Mouse (Mus musculus): ENCODE data around the gene Il6ra. TPM values are rescaled to one million over a fixed set of nuclear protein-coding genes. Genes with fewer than 3 reads are reported as not detected.
A peak's percentile ranks its signal among the peaks of the same experiment; 100 is the strongest.

Gene Il6ra
- polyA plus RNA-seq, 1 experiment from 2014 or later: 4.5 TPM

GRCm38 (mm10) chr3:89957880-89958279, 44.9 kb upstream of the Il6ra start:
- Histone ChIP-seq H3K36me3 (ENCODE audit: control insufficient read depth, insufficient read depth, low read length) (peaks cover 6% of the 10 kb centered on the region), H3K9me3 (ENCODE audit: control insufficient read depth, low read length) (no peaks in the 10 kb centered on the region), H3K9ac (ENCODE audit: low read length) (no peak overlapping the region), H3K4me1 (replicated peaks; ENCODE audit: control insufficient read depth, insufficient read depth) (peaks cover 5% of the 10 kb centered on the region), H3K4me2 (replicated peaks; ENCODE audit: low read depth) (no peak overlapping the region), H3K27ac (replicated peaks) (no peak overlapping the region), H3K27me3 (ENCODE audit: control insufficient read depth, insufficient read depth, low read length) (no peaks in the 10 kb centered on the region), H3K4me3 (ENCODE audit: low read depth, low read length) (no peak overlapping the region)
- TF ChIP-seq CTCF (IDR thresholded peaks at IDR 0.05; ENCODE audit: low read depth) (no peak), EP300 (optimal IDR thresholded peaks at IDR 0.05) (no peak)
- no peak for DNase-seq (ENCODE audit: low spot score)
- 97% methylated on average over 9 of the region's 9 CpGs for WGBS
- ATAC-seq (ENCODE audit: low FRiP score, low TSS enrichment): no peak

GRCm38 (mm10) chr3:89956177-89956971, 43.4 kb upstream of the Il6ra start:
- H3K36me3 ChIP-seq (ENCODE audit: control insufficient read depth, insufficient read depth, low read length): peaks cover 15% of the 10 kb centered on the region
- no peak for DNase-seq (ENCODE audit: low spot score)
- H3K4me3 ChIP-seq (ENCODE audit: low read depth, low read length): no peak overlapping the region
- H3K9me3 ChIP-seq (ENCODE audit: control insufficient read depth, low read length): no peaks in the 10 kb centered on the region
- no peak overlapping the region for H3K9ac ChIP-seq (ENCODE audit: low read length)
- ATAC-seq (ENCODE audit: low FRiP score, low TSS enrichment): no peak
- TF ChIP-seq EP300 (optimal IDR thresholded peaks at IDR 0.05): no peak
- TF ChIP-seq CTCF (IDR thresholded peaks at IDR 0.05; ENCODE audit: low read depth): no peak
- 90% methylated on average over 7 of the region's 7 CpGs for WGBS
- no peak overlapping the region for H3K27ac ChIP-seq (replicated peaks)
- H3K4me1 ChIP-seq (replicated peaks; ENCODE audit: control insufficient read depth, insufficient read depth): peaks cover 2% of the 10 kb centered on the region; the same call in 1 of the 2 replicates
- H3K4me2 ChIP-seq (replicated peaks; ENCODE audit: low read depth): no peak overlapping the region
- H3K27me3 ChIP-seq (ENCODE audit: control insufficient read depth, insufficient read depth, low read length): no peaks in the 10 kb centered on the region

- no peaks in the 10 kb centered on the region for H3K9me3 ChIP-seq (ENCODE audit: control insufficient read depth, low read length)
- no peak overlapping the region for H3K27ac ChIP-seq (replicated peaks)
- no peak overlapping the region for H3K4me3 ChIP-seq (ENCODE audit: low read depth, low read length)
- no peak overlapping the region for H3K4me2 ChIP-seq (replicated peaks; ENCODE audit: low read depth)
- 2% methylated on average over 4 of the region's 4 CpGs for WGBS
- H3K36me3 ChIP-seq (ENCODE audit: control insufficient read depth, insufficient read depth, low read length): peaks cover 29% of the 10 kb centered on the region
- TF ChIP-seq EP300 (optimal IDR thresholded peaks at IDR 0.05) (no peak), CTCF (IDR thresholded peaks at IDR 0.05; ENCODE audit: low read depth) (peak; percentile 97)
- DNase-seq (ENCODE audit: low spot score) (peak; percentile 82), ATAC-seq (ENCODE audit: low FRiP score, low TSS enrichment) (peak; percentile 68; the same call in 1 of the 2 replicates)
- no peaks in the 10 kb centered on the region for H3K4me1 ChIP-seq (replicated peaks; ENCODE audit: control insufficient read depth, insufficient read depth)
- no peaks in the 10 kb centered on the region for H3K27me3 ChIP-seq (ENCODE audit: control insufficient read depth, insufficient read depth, low read length)
- no peak overlapping the region for H3K9ac ChIP-seq (ENCODE audit: low read length)
Observed at GRCm38 (mm10) chr3:89953420-89953819, 40.4 kb upstream of the Il6ra start.

- DNase-seq (ENCODE audit: low spot score) (no peak), ATAC-seq (ENCODE audit: low FRiP score, low TSS enrichment) (peak; percentile 53)
- Histone ChIP-seq H3K27me3 (ENCODE audit: control insufficient read depth, insufficient read depth, low read length) (no peaks in the 10 kb centered on the region), H3K9ac (ENCODE audit: low read length) (no peak overlapping the region), H3K4me3 (ENCODE audit: low read depth, low read length) (no peak overlapping the region), H3K4me1 (replicated peaks; ENCODE audit: control insufficient read depth, insufficient read depth) (no peaks in the 10 kb centered on the region), H3K36me3 (ENCODE audit: control insufficient read depth, insufficient read depth, low read length) (peaks cover 58% of the 10 kb centered on the region), H3K27ac (replicated peaks) (no peak overlapping the region), H3K4me2 (replicated peaks; ENCODE audit: low read depth) (no peak overlapping the region), H3K9me3 (ENCODE audit: control insufficient read depth, low read length) (no peaks in the 10 kb centered on the region)
- WGBS: 78% methylated on average over 6 of the region's 6 CpGs
- TF ChIP-seq EP300 (optimal IDR thresholded peaks at IDR 0.05) (no peak), CTCF (IDR thresholded peaks at IDR 0.05; ENCODE audit: low read depth) (no peak)
Observed at GRCm38 (mm10) chr3:89948655-89949054, 35.7 kb upstream of the Il6ra start.

- DNase-seq (ENCODE audit: low spot score): no peak
- TF ChIP-seq EP300 (optimal IDR thresholded peaks at IDR 0.05) (no peak), CTCF (IDR thresholded peaks at IDR 0.05; ENCODE audit: low read depth) (peak; percentile 19; the same call in 1 of the 2 replicates)
- ATAC-seq (ENCODE audit: low FRiP score, low TSS enrichment): no peak
- no peak overlapping the region for H3K4me3 ChIP-seq (ENCODE audit: low read depth, low read length)
- no peak overlapping the region for H3K27ac ChIP-seq (replicated peaks)
- no peaks in the 10 kb centered on the region for H3K9me3 ChIP-seq (ENCODE audit: control insufficient read depth, low read length)
- no peak overlapping the region for H3K4me2 ChIP-seq (replicated peaks; ENCODE audit: low read depth)
- H3K27me3 ChIP-seq (ENCODE audit: control insufficient read depth, insufficient read depth, low read length): no peaks in the 10 kb centered on the region
- peaks cover 62% of the 10 kb centered on the region for H3K36me3 ChIP-seq (ENCODE audit: control insufficient read depth, insufficient read depth, low read length)
- no peaks in the 10 kb centered on the region for H3K4me1 ChIP-seq (replicated peaks; ENCODE audit: control insufficient read depth, insufficient read depth)
- 86% methylated on average over 11 of the region's 11 CpGs for WGBS
- H3K9ac ChIP-seq (ENCODE audit: low read length): no peak overlapping the region
Observed at GRCm38 (mm10) chr3:89948021-89948420, 35.0 kb upstream of the Il6ra start.

- WGBS: 85% methylated on average over 7 of the region's 8 CpGs
- H3K4me2 ChIP-seq (replicated peaks; ENCODE audit: low read depth): no peak overlapping the region
- H3K4me1 ChIP-seq (replicated peaks; ENCODE audit: control insufficient read depth, insufficient read depth): no peaks in the 10 kb centered on the region
- no peak for DNase-seq (ENCODE audit: low spot score)
- no peak overlapping the region for H3K4me3 ChIP-seq (ENCODE audit: low read depth, low read length)
- no peak overlapping the region for H3K9ac ChIP-seq (ENCODE audit: low read length)
- ATAC-seq (ENCODE audit: low FRiP score, low TSS enrichment): no peak
- TF ChIP-seq CTCF (IDR thresholded peaks at IDR 0.05; ENCODE audit: low read depth): peak; percentile 43
- no peak for TF ChIP-seq EP300 (optimal IDR thresholded peaks at IDR 0.05)
- H3K27ac ChIP-seq (replicated peaks): no peak overlapping the region
- no peaks in the 10 kb centered on the region for H3K9me3 ChIP-seq (ENCODE audit: control insufficient read depth, low read length)
- H3K27me3 ChIP-seq (ENCODE audit: control insufficient read depth, insufficient read depth, low read length): no peaks in the 10 kb centered on the region
- H3K36me3 ChIP-seq (ENCODE audit: control insufficient read depth, insufficient read depth, low read length): peaks cover 67% of the 10 kb centered on the region
Observed at GRCm38 (mm10) chr3:89945026-89945425, 32.0 kb upstream of the Il6ra start.

All from stomach, postnatal 0 days (tissue).